Comparison of ENCODE assay signal across 24 mouse cellular contexts in genomic region chr9:58979034-58979433, GRCm38 (mm10). TPM values are rescaled to one million over a fixed set of nuclear protein-coding genes. Genes with fewer than 3 reads are reported as not detected.
DNase-seq lines count a peak whose midpoint lies in the region; ATAC-seq and TF ChIP-seq lines count a peak whose summit lies in the region.
"Had no signal": no experiment of that assay in that cellular context is flagged by ENCODE, and none has a peak within 500 bp of the region (broad histone marks: within the 10 kb centered on the region; RNA-seq: fewer than 3 reads in every experiment).

No protein-coding gene starts in this region.

- H3K9me3 ChIP-seq in midbrain, embryonic 10.5 days (replicated peaks) = no peaks in the 10 kb centered on the region
- H3K9me3 ChIP-seq: heart, embryonic 15.5 days; hindbrain, embryonic 10.5 days; limb, embryonic 15.5 days; neural tube, embryonic 13.5 days had no signal

- H3K27ac ChIP-seq in midbrain, embryonic 10.5 days (replicated peaks) = no peak overlapping the region
- H3K27ac ChIP-seq: heart, adult 2 months; heart, embryonic 15.5 days; hindbrain, embryonic 10.5 days; limb, embryonic 15.5 days; neural tube, embryonic 13.5 days had no signal

- H3K4me3 ChIP-seq in C2C12 (ENCODE audit: insufficient read depth, poor library complexity, severe bottlenecking) = no peak overlapping the region
- no peak overlapping the region for H3K4me3 ChIP-seq in midbrain, embryonic 10.5 days
- H3K4me3 ChIP-seq: erythroblast, embryonic 14.5 days; heart, adult 2 months; heart, embryonic 15.5 days; hindbrain, embryonic 10.5 days; limb, embryonic 15.5 days; neural tube, embryonic 13.5 days had no signal

- H3ac ChIP-seq in C2C12 (ENCODE audit: control insufficient read depth, insufficient read length, low read depth) = no peak overlapping the region

- H3K79me2 ChIP-seq in C2C12 (ENCODE audit: control insufficient read depth, insufficient read depth) = no peaks in the 10 kb centered on the region

- H3K27me3 ChIP-seq in C2C12 (ENCODE audit: control insufficient read depth, insufficient read depth, insufficient read length) = no peaks in the 10 kb centered on the region
- no peaks in the 10 kb centered on the region for H3K27me3 ChIP-seq in midbrain, embryonic 10.5 days (ENCODE audit: low read depth, poor library complexity, severe bottlenecking)
- H3K27me3 ChIP-seq: heart, embryonic 15.5 days; limb, embryonic 15.5 days; neural tube, embryonic 13.5 days had no signal

- peaks cover 7% of the 10 kb centered on the region for H3K79me3 ChIP-seq in C2C12 (ENCODE audit: low read depth)

- H3K4me1 ChIP-seq in midbrain, embryonic 10.5 days = peaks cover 3% of the 10 kb centered on the region; the same call in 1 of the 2 replicates
- H3K4me1 ChIP-seq: heart, embryonic 15.5 days; hindbrain, embryonic 10.5 days; limb, embryonic 15.5 days; neural tube, embryonic 13.5 days had no signal

- peak; percentile 44 for DNase-seq in adrenal gland, adult 2 months
- no peak for DNase-seq in adrenal gland, postnatal 10 days
- peak; percentile 19 for DNase-seq in NIH3T3 (ENCODE audit: low read depth)
- DNase-seq in c-Kit-positive CD71-positive TER-119-negative erythroid progenitor cells, embryonic 14.5 days (ENCODE audit: low read depth) = peak; percentile 4
- no peak for DNase-seq in gastrocnemius, adult 18-20 months (ENCODE audit: low spot score)
- DNase-seq in midbrain, embryonic 10.5 days (ENCODE audit: low spot score) = no peak
- DNase-seq: B cell, adult 2 months; cerebellum, adult 18-20 months; cerebellum, postnatal 36 days; gastrocnemius, postnatal 14 days; heart, adult 2 months; kidney, adult 8-10 months; kidney, postnatal 36 days; lung, adult 2 months; lung, postnatal 36 days; thymus, adult 18-20 months had no signal

- TF ChIP-seq CTCF in C2C12 (IDR thresholded peaks at IDR 0.05; ENCODE audit: control insufficient read depth, insufficient read depth, insufficient read length) = no peak

- peaks cover 1% of the 10 kb centered on the region for H3K36me3 ChIP-seq in C2C12 (ENCODE audit: control insufficient read depth, insufficient read depth)
- peaks cover 33% of the 10 kb centered on the region for H3K36me3 ChIP-seq in midbrain, embryonic 10.5 days

- 93% methylated on average over 15 of the region's 15 CpGs for WGBS in midbrain, embryonic 10.5 days

- ATAC-seq in activated CD4-positive, CD25-positive, alpha-beta regulatory T cell, adult 4 months = no peak
- ATAC-seq: forebrain, embryonic 16.5 days had no signal

TF ChIP-seq in C2C12, 6 proteins besides CTCF, POLR2A, EP300 and RAD21:
- TF ChIP-seq CEBPB (IDR thresholded peaks at IDR 0.05; ENCODE audit: low read depth) (no peak), MYOG (IDR thresholded peaks at IDR 0.05; ENCODE audit: control insufficient read depth, extremely low read depth, insufficient read length) (no peak), MYOD1 (IDR thresholded peaks at IDR 0.05; ENCODE audit: control insufficient read depth, insufficient read length, low read depth) (peak; percentile 19), MAX (IDR thresholded peaks at IDR 0.05) (peak; percentile 50), FOSL1 (IDR thresholded peaks at IDR 0.05; ENCODE audit: insufficient read depth, low read length, poor library complexity, severe bottlenecking) (peak; percentile 54), USF1 (IDR thresholded peaks at IDR 0.05; ENCODE audit: low read depth) (peak; percentile 92)

RNA-seq across cellular contexts. Expression of gene Neo1, which starts 57.2 kb away (rescaled TPM):
- total RNA-seq in adrenal gland, adult 2 months (2021) = 10 to 100 TPM; 46.6 to 65.6 TPM
- polyA plus RNA-seq in adrenal gland, adult 2 months (2012; rRNA removed) = 24.3 and 26.1 TPM in 2 replicates
- total RNA-seq in adrenal gland, postnatal 10 days (2021) = 10 to 100 TPM; 46.1 to 58.6 TPM
- 35.1 TPM for polyA plus RNA-seq in C2C12 (2012; fragmentation: generic; extraction: Trizol)
- polyA plus RNA-seq in activated CD4-positive, CD25-positive, alpha-beta regulatory T cell, adult 4 months (2017; shearing (Covaris generic)) = not detected
- 10 to 100 TPM; 31.4 to 32.0 TPM for total RNA-seq in gastrocnemius, adult 18-20 months (2021)
- 26.1 and 28.3 TPM in 2 replicates for polyA plus RNA-seq in midbrain, embryonic 10.5 days (2016; fragmentation: Nextera tagmentation; extraction: Ambion mirVana)
- polyA plus RNA-seq: erythroblast, embryonic 14.5 days had no signal

Comparison
In these comparisons a context has a peak if more than half of its experiments do, and no peak if none do; other contexts are left out.
1. DNase-seq: peak in adrenal gland, adult 2 months (single experiment), NIH3T3 (single experiment) and c-Kit-positive CD71-positive TER-119-negative erythroid progenitor cells, embryonic 14.5 days (single experiment); none in adrenal gland, postnatal 10 days (single experiment), gastrocnemius, adult 18-20 months (single experiment) and midbrain, embryonic 10.5 days (single experiment).
2. RNA of gene Neo1, which starts 57.2 kb away (polyA plus RNA-seq): 35.1 TPM in C2C12 (single experiment), 26.1 to 28.3 TPM in midbrain, embryonic 10.5 days and 24.3 to 26.1 TPM in adrenal gland, adult 2 months; not detected in activated CD4-positive, CD25-positive, alpha-beta regulatory T cell, adult 4 months; every median in the first group is over 10 times any median in the second.